Mouse (Mus musculus) CH12F3 (cell line): Measurements from ENCODE around the gene Rxrg.

Experiments used
- in situ Hi-C: fragments of 300-500 bp; cut with MboI; formaldehyde crosslinking; loops from 2 replicates; pipeline ENCODE4 v1.14.3; 2020; ENCODE audit warnings: low sequenced_read_pairs

The Rxrg gene

DNA sequence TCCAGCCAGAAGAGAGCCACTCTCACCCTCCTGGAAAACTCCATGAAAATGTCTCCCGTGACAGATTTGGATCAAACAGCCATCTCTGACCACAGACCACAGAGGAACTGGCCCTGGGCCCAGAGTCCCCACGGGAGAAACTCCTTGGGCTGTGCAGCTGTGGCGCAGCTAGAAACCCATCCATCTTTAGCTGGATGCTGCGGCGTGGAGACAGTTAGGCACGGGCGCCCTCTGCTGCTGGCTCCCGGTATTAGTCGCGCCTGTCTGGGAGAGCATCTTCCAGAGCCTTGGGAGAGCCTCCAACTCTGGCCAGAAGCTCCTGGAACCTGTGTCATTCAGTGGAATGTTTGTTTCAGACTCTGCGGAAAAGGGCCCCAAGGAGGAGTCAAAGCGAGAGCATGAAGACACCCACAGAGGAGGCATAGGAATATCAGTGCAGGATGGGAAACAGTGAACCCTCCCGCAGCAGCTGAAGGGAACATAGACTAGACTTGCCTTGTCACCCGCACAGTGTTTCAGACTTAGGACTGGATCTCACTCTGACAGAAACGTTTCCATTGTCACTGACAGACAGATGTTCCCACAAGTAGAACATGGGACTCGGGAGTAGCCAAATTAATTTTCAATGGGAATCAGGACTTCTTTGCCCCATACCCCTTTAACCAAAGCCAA, 46.8 kb downstream of the Rxrg start:
- in situ Hi-C loops, result no loop called here

DNA sequence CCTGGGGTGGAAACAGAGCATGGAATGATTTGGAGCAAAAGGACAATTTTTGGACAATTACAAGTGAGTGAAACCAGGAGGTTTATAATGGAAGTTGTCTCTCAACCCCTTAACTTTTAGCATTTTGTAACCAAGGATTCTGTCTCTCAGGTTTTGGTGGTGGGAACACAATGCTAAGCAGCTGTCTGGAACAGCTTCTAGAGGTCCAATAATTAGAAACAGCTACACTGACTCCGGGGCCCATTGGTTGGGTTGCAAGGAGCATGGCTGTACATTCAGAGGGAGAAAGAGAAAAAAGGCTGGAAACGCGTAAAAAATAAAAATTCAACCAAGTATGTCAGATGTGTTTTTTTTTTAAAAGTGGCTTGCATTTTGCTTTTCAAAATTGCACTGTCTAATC, 50.5 kb downstream of the Rxrg start:
- in situ Hi-C loops, result no loop called here

DNA sequence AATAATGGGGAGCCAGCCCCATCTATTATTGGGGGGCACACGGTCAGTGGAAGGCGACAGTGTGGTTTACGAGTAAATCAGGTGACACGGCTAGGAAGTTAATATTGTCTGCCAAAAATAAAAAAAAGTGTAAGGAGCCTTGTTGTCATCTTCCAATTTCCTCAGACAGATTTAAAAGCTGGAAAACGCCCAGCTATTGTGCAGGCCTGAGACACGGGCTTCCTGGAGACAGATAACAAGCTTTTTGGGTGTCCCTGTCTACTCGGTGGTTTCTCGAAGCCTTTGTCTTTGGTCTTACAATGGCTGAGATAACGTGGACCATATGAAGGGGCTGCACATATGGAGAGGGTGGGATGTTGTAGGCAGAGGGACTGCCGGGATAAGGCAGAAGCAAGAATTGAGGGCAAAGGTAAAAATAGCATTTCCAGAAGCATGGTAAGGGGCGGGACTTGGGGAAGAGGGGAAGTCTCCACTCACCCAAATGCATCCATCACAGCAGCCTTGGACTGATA, 51.0 kb downstream of the Rxrg start:
- in situ Hi-C loops, result no loop called here

DNA sequence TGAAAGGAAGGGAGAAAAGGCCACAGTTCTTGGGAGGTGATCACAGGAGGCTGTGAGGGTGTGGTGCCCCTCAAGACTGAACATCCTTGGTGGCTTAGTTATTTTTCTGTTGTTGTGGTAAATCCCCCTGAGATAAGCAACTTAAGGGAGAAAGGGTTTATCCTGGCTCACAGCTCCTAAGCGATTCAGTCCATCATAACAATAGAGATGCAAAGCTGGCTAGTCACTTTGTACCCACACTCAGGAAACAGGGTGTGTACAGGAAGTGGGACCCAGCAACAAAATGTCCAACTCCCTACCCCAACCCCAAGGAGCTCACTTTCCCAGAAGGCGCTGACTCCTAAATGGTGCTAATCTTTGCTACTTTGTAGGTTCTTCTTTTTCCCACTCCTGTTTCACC, 54.2 kb downstream of the Rxrg start:
- in situ Hi-C loops, result no loop called here

DNA sequence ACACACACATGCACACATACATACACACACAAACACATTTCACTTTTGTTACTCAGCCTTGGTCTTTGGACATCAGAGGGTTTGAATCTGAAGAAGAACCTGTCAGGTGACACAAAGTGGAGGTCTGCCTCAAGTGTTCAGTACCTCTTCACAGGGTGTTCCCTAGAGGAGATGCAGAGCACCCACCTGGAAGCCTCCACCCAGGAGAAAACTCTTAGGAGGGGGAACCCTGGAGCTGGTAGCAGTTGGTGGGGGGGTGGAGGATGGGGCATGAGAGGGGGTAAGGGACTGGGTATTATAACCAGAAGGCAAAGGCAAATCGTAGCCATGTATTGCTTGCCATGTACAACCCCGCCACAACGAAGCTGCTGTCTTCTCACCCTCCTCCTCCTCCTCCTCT, 60.9 kb downstream of the Rxrg start:
- in situ Hi-C loops, result no loop called here

DNA sequence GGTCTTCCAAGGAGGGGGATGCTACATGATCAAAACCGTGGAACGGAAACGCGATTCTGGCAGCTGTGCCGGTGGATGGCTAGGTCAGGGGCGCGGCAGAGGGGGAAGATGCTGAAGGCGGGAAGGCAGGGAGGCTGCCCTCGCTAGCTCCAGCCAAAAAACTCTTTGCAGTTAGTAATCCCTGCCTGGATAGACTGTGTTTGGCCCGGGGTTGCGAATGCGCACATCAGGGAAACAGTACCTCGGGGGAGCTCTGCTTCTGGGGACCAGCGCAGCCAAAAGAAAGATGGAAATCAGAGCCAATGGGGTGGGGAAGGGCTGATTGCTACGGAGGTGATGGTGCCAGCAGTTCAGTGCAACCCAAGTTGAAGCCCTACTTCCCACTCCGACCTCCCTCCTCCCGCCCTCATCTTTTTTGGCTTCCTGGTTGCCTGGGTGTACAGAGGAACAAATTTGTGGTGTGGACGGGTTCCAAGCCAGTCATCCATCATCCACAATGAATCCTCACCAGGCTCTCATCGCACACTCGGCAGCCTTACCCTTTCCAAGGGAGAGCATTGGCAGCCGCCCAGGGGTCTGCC, 62.4 kb downstream of the Rxrg start:
- in situ Hi-C loops, result no loop called here

DNA sequence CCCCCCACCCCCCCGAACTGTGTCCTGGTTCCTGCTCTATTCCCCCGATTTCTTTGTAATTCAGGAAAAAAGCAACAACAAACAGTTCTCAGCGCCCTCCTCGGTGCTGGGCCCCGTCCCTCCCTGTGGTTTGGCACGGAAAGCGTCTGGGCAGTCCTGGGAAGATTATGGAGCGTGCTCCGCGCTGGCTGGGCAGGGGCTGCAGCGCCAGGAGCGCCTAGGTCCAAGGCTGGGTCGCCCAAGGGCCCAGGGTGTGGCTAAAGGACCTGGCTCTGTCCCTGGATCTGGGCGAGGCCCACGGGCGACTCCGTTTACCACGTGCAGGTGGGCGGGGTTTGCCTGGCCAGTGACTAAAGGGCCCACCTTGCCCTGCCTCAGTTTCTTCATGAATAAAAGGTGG, 62.9 kb downstream of the Rxrg start:
- in situ Hi-C loops, result no loop called here

DNA sequence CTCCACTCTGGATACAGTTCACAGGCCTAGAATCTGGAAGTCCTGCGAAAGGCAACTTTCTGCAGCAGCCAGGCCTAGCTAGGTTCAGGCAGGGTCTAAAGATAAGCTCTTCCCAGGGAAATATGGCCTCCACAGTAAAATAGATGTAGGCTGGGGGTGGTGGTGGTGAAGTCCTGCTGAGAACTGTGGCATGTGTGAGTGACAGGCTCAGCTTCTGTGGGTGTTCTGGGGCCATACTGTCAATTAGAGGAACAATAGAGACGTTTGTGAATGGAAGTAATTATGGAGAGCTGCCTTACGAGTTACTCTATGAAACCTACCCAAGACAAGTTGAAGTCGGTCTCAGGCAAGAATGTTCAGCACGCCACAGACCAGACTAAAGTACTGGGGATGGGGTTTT, 65.0 kb downstream of the Rxrg start:
- in situ Hi-C loops, result no loop called here

DNA sequence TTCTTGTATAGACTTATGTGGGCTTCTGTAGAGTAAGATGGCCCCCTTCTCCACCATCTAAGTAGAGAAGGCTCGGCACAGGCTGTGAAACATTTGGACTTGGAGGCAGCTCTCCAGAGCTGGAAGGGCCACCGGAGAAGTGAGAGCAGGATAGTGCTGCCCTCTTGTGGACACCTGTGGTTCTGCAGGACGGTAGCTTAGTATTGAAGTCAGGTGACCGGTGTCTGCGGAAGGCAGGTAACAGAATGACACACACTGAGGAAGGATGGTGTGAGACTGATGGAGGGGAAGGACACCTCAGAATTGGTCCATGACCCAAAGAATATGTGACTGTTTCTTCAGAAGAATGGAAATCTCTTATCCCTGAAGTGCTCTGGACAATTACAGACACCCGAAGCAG, 71.6 kb downstream of the Rxrg start:
- in situ Hi-C loops, result no loop called here

DNA sequence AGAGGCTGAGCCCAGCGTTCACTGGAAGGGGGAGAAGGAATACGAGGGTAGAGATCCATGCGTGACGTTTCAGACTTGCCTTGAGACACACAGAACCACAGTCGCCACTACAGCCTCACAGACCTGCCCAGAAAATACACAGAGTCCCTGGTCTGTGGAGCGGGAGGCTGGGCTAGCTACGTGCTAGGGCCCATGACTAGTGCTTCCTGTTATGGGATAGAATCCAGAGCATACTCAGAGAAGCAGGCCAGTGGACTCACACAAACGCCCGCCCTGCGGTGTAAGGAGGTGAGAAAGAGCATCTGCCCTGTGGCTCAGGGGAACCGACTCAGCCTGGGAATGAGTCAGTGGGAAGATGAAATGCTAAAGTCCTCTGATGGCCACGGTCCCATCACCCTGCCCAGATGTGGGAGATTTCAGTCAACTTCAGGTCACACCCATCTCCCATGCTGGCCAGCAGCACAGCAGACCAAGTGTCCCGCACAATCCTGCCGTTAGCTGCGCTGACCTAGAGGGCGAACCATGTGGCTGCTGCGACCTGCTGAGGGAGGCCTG, 74.3 kb downstream of the Rxrg start:
- in situ Hi-C loops, result no loop called here

DNA sequence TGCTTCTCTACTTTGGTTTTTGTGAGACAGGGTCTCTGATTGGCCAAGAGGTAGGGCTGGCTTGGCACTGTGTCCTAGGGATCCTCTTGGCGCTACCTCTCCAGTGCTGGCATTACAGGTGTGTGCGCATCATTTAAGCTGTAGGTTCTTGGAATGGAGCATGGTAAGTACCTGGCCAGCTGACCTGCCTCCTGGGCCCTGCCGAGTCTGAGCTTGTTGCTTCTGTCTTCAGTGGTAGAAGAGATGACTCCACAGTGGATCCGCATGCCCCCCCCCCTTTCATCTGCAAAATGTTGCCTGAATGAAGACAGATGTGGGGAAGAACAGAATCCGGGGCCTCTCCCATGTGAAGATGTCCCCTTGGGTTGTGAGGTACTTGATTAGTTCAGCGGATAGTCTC, 80.9 kb downstream of the Rxrg start:
- in situ Hi-C loops, result no loop called here

DNA sequence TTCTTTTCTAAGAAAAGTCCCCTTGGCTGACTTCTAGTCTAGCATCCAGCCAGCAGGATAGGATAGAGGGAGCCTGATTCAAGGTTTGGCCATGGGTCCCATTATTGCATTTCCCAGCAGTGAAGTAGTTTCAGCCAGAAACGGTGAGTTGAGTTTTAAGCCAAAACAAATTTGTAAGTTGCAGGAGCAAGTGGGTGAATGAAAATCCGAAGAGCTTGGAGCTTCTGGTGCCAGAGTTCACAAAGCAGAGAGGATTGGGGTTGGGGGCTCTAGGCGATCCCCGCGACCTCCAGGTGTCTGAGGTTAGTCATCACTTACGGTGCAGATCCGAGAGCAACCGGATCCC, 89.8 kb downstream of the Rxrg start:
- in situ Hi-C loops, result no loop called here

DNA sequence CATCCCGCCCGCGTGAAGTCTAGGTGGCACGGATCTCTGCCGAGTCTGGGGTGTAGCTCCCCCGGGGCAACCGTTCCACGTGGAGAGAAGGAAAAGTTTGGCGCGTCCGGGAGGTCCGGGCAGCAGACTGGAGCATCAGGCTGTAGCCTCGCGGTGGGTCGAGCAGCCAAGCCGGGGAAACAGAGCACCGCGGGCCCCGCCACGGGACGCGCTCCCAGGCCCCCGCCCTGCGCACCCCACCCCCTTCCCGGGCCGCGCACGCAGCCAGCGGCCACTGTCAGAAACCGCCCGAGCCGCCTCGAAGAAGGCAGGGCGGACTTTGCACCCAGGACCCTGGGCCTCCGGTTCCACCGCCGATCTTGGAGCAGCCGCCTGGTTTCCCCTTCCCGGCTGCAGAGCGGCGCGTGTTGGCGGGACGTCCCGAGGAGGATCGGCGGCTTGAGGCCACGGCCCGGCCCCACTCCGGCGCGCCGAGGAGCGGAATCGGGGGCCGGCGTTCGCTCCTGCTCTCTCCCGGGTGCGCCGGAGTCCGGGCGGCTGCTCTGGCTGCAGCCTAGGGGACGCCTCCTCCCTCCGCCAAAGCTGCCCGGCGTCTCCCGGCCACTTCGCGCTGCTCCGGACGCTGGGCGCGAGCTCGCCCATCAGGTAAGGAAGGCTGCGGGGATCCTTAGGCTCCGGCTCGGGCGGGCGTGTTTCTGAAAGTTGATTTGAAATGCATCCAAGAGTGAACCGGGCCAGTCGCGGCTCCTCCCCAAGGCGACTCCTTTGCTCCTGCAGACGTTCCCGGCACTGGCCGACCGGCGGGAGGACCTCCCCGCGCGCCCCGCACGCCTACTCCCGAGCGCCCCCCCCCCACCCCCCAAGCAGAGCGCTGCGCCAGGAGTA, 90.4 kb downstream of the Rxrg start:
- in situ Hi-C loops, result no loop called here

DNA sequence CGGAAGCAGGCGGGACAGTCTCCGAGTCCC, 90.9 kb downstream of the Rxrg start, which contains the start of gene Lmx1a:
Gene Lmx1a, plus strand, starts transcription at position 6 of the 30 bp plus-strand sequence.
- in situ Hi-C loops, result no loop called here
